Mouse (Mus musculus) megakaryocyte, adult 5-6 weeks (primary cell): ENCODE measurements around the gene Mdh2. TPM values are rescaled to one million over a fixed set of nuclear protein-coding genes. Genes with fewer than 3 reads are reported as not detected.

Source experiments
- ATAC-seq: 2 replicates; pipeline ENCODE4 v1.8.0; 2016; ENCODE audit warnings: mild to moderate bottlenecking, inconsistent platforms; ENCODE audit not compliant: poor library complexity, severe bottlenecking
- total RNA-seq, 2 experiments: library from RNA; stranded (forward) in 1 of 2; stranded (reverse) in 1 of 2; fragments of 153-499, 151-499 nt in 1 of 2; fragments of 221-1000, 200-1000 nt in 1 of 2; gene quantifications; 2 replicates each; pipeline versions ENCODE4 v1.2.3 to v1.2.4; 2015 to 2017

Mdh2 gene
- total RNA-seq, 2 experiments from 2014 or later: 111 to 251 TPM

DNA sequence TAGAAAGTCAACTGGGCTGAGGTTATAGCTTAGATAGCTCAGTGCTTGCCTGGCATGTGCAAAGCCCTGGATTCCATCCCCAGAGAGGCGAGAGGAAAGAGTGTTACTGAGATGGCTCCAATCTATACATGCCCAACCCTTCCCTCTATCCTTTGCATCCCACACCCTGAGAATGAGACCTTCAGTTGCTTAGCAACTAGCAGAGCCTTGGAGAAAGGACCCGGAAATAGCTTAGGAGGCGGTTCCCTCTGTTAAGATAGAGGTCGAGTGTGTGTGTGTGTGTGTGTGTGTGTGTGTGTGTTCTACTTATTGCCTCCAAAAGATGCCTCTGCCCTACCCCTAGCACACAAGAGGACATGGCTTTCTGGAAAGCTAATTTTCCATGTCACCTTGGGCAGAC, 54.4 kb downstream of the Mdh2 start:
- ATAC-seq: no peak

DNA sequence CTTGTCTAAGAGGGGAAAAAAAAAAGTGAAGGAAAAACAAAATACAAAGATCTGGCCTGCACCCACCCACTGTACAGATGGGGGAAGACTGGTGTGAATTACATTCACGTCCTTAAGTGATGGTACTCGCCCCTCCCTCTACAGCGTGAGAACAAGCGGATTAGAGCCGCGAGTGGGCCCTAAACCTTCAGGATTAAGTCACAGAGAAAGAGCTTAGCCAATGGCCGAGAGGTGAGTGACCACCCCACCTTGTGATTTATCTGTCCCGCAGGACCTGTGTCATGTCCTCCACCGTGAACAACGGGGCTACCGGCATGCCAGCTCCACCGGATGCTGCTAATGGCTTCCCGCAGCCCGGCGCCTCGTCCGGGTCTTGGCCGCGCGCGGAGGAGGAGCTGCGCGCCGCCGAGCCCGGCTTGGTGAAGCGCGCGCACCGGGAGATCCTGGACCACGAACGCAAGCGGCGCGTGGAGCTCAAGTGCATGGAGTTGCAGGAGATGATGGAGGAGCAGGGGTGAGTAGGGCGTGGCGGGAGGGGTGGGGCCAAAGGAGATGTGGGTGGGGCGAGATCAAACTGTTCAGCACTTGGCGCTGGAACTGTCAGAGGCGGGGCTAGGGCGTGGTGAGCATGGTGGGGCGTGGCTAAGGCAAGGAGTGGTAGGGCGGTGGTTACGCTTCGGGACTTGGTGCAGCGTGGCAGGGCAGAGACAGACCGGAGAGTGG, 56.6 kb downstream of the Mdh2 start:
- ATAC-seq: peak; percentile 98

DNA sequence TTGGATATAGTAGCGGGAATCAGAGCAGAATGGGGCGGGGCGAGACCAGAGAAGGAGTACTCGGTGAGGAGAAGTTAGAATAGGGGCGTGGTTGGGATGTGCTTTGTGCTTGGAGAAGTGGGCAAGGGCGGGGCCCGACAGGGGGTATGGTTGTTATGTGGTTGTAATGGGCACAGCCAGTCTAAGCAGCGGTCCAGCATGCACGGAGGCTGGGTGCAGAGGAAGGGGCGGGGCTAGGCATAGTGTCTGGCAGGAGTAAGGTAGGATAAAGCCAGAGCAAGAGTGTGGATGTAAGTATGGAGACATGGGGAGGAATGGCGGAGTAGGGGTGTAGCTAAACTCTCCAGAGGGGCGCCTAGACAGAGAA, 57.2 kb downstream of the Mdh2 start:
- ATAC-seq: no peak; the same call in 1 of the 2 replicates

DNA sequence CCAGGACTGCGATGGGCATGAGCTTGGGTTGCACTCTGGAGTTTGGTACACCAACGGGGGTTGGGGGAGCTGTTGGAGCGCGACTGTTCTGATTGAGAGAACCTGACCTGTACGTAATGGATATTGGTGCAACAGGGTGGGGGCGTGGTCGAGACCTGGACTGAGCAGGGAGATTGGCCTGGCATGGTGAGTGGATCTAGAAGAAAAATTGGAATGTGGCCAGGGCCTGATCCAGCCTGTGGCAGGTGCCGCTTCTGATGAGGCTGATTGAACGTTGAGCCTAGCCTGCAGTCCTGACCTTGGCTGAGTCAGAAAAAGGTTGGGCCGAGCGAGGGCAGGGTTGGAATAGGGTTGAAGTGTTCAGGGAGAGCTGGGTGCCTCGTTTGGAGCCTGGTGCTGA, 57.7 kb downstream of the Mdh2 start:
- no peak for ATAC-seq

Other genes starting within 250 kb of the Mdh2 start
- 21.6 and 28.9 TPM in 2 replicates for gene Hip1, start 233.4 kb upstream of the Mdh2 start, total RNA-seq (2015)
- gene Hip1, start 233.4 kb upstream of the Mdh2 start, total RNA-seq (2017): 34.7 and 39.9 TPM in 2 replicates
- gene Ccl26, start 214.9 kb upstream of the Mdh2 start, total RNA-seq (2015): not detected in 2 replicates
- not detected in 2 replicates for gene Ccl26, start 214.9 kb upstream of the Mdh2 start, total RNA-seq (2017)
- gene Ccl24, start 205.4 kb upstream of the Mdh2 start, total RNA-seq (2015): 0.25 and 3.5 TPM in 2 replicates
- gene Ccl24, start 205.4 kb upstream of the Mdh2 start, total RNA-seq (2017): 0.37 TPM in 1 of 2 replicates, not detected in the other
- 3.8 and 8.6 TPM in 2 replicates for gene Rhbdd2, start 145.9 kb upstream of the Mdh2 start, total RNA-seq (2015)
- 1.8 and 3.4 TPM in 2 replicates for gene Rhbdd2, start 145.9 kb upstream of the Mdh2 start, total RNA-seq (2017)
- gene Por, start 108.4 kb upstream of the Mdh2 start, total RNA-seq (2015): 29.6 and 31.1 TPM in 2 replicates
- gene Por, start 108.4 kb upstream of the Mdh2 start, total RNA-seq (2017): 45.9 and 49.7 TPM in 2 replicates
- gene Tmem120a, start 34.0 kb upstream of the Mdh2 start, total RNA-seq (2015): 18.1 and 20.9 TPM in 2 replicates
- 15.1 and 19.1 TPM in 2 replicates for gene Tmem120a, start 34.0 kb upstream of the Mdh2 start, total RNA-seq (2017)
- 0.25 TPM in 1 of 2 replicates, not detected in the other for gene Styxl1, start 95 bp upstream of the Mdh2 start, total RNA-seq (2015)
- 0.18 TPM in 1 of 2 replicates, not detected in the other for gene Styxl1, start 95 bp upstream of the Mdh2 start, total RNA-seq (2017)
- not detected in 2 replicates for gene Srrm3, start 28.4 kb downstream of the Mdh2 start, total RNA-seq (2015)
- not detected in 2 replicates for gene Srrm3, start 28.4 kb downstream of the Mdh2 start, total RNA-seq (2017)
- not detected in 2 replicates for gene Hspb1, start 109.4 kb downstream of the Mdh2 start, total RNA-seq (2015)
- not detected in 2 replicates for gene Hspb1, start 109.4 kb downstream of the Mdh2 start, total RNA-seq (2017)
- 124 and 141 TPM in 2 replicates for gene Ywhag, start 156.1 kb downstream of the Mdh2 start, total RNA-seq (2015)
- 72.4 and 88.1 TPM in 2 replicates for gene Ywhag, start 156.1 kb downstream of the Mdh2 start, total RNA-seq (2017)
- gene Ssc4d, start 196.1 kb downstream of the Mdh2 start, total RNA-seq (2015): 17.1 and 19.9 TPM in 2 replicates
- gene Ssc4d, start 196.1 kb downstream of the Mdh2 start, total RNA-seq (2017): 6.0 and 7.4 TPM in 2 replicates
- gene Zp3, start 201.6 kb downstream of the Mdh2 start, total RNA-seq (2015): 0.20 TPM in 1 of 2 replicates, not detected in the other
- not detected in 2 replicates for gene Zp3, start 201.6 kb downstream of the Mdh2 start, total RNA-seq (2017)
- 26.3 and 30.3 TPM in 2 replicates for gene Dtx2, start 216.3 kb downstream of the Mdh2 start, total RNA-seq (2015)
- 10.9 and 12.4 TPM in 2 replicates for gene Dtx2, start 216.3 kb downstream of the Mdh2 start, total RNA-seq (2017)